Mouse (Mus musculus): ENCODE measurements around the gene Pfdn6. TPM values are rescaled to one million over a fixed set of nuclear protein-coding genes. Genes with fewer than 3 reads are reported as not detected.
"Not testable (repeated sequence)": the region's sequence is repeated elsewhere in the genome, so short reads cannot be mapped to it uniquely, and the experiment has no call there.

Pfdn6 gene
- 100 to 1,000 TPM; 121 to 141 TPM for polyA plus RNA-seq (2017; shearing (Covaris generic))

- ATAC-seq: peak; percentile 97
These were observed at the start of gene Pfdn6, which contains the start of gene Wdr46 for GRCm38 (mm10) chr17:33940206-33940805. TSS of gene Pfdn6 (minus strand) at chr17:33940343. TSS of gene Wdr46 (plus strand) at chr17:33940660.

GRCm38 (mm10) chr17:33982136-33982535 lies 42.0 kb upstream of the Pfdn6 start:
- ATAC-seq: not testable (repeated sequence)

- ATAC-seq: peak; percentile 77
These were observed 41.2 kb upstream of the Pfdn6 start for GRCm38 (mm10) chr17:33981192-33981909.

- no peak for ATAC-seq
These were observed 40.3 kb upstream of the Pfdn6 start for GRCm38 (mm10) chr17:33980181-33981035.

GRCm38 (mm10) chr17:33979512-33980050 lies 39.4 kb upstream of the Pfdn6 start:
- no peak for ATAC-seq

GRCm38 (mm10) chr17:33978631-33979031 lies 38.5 kb upstream of the Pfdn6 start:
- ATAC-seq: peak; percentile 74

GRCm38 (mm10) chr17:33977861-33978557 lies 37.9 kb upstream of the Pfdn6 start:
- no peak for ATAC-seq

- no peak for ATAC-seq
These were observed 33.4 kb upstream of the Pfdn6 start for GRCm38 (mm10) chr17:33973572-33973971.

- ATAC-seq: no peak
These were observed 32.5 kb upstream of the Pfdn6 start for GRCm38 (mm10) chr17:33972691-33973090.

- ATAC-seq: no peak
These were observed 29.3 kb upstream of the Pfdn6 start for GRCm38 (mm10) chr17:33969394-33969793.

- ATAC-seq: peak; percentile 72
These were observed 28.8 kb upstream of the Pfdn6 start for GRCm38 (mm10) chr17:33968927-33969326.

- ATAC-seq: peak; percentile 85
These were observed 28.3 kb upstream of the Pfdn6 start for GRCm38 (mm10) chr17:33968489-33968888.

GRCm38 (mm10) chr17:33965846-33966550 lies 25.9 kb upstream of the Pfdn6 start:
- no peak for ATAC-seq

GRCm38 (mm10) chr17:33965082-33965845 lies 25.1 kb upstream of the Pfdn6 start:
- no peak for ATAC-seq

- ATAC-seq: no peak
These were observed 22.7 kb upstream of the Pfdn6 start for GRCm38 (mm10) chr17:33962876-33963275.

GRCm38 (mm10) chr17:33959948-33960347 lies 19.8 kb upstream of the Pfdn6 start:
- ATAC-seq: no peak

GRCm38 (mm10) chr17:33959135-33959534 lies 19.0 kb upstream of the Pfdn6 start:
- ATAC-seq: no peak

GRCm38 (mm10) chr17:33958451-33958850 lies 18.3 kb upstream of the Pfdn6 start:
- no peak for ATAC-seq

GRCm38 (mm10) chr17:33957493-33957892 lies 17.4 kb upstream of the Pfdn6 start:
- no peak for ATAC-seq

GRCm38 (mm10) chr17:33956336-33956735 lies 16.2 kb upstream of the Pfdn6 start:
- ATAC-seq: no peak

Measured in CD4-positive, CD25-positive, alpha-beta regulatory T cell, adult 4 months (primary cell).